Mouse (Mus musculus) forebrain, embryonic 10.5 days (tissue): Measurements from ENCODE around the gene Trpv2. TPM values are rescaled to one million over a fixed set of nuclear protein-coding genes. Genes with fewer than 3 reads are reported as not detected.

ENCODE experiments used
- DNase-seq: peaks from one replicate; pipeline ENCODE4 v3.0.0-alpha.2; 2017; ENCODE audit warnings: low spot score; ENCODE audit errors: extremely low spot score
- H3K27ac ChIP-seq: fragments of 300-500 bp; sonication (generic); 2 replicates; pipeline ENCODE4 v1.5.1; 2016; ENCODE audit warnings: mild to moderate bottlenecking
- H3K27me3 ChIP-seq: fragments of 300-500 bp; sonication (generic); 2 replicates; pipeline ENCODE4 v1.6.1; 2016; ENCODE audit warnings: mild to moderate bottlenecking; ENCODE audit not compliant: poor library complexity, severe bottlenecking
- H3K36me3 ChIP-seq: fragments of 300-500 bp; sonication (generic); replicated peaks from 2 replicates; pipeline ENCODE4 v1.6.1; 2016; ENCODE audit warnings: mild to moderate bottlenecking, moderate library complexity
- H3K4me1 ChIP-seq: fragments of 300-500 bp; sonication (generic); 2 replicates; pipeline ENCODE4 v1.6.1; 2016
- H3K4me3 ChIP-seq: fragments of 300-500 bp; sonication (generic); 2 replicates; pipeline ENCODE4 v1.5.1; 2016; ENCODE audit warnings: mild to moderate bottlenecking, moderate library complexity
- H3K9me3 ChIP-seq: fragments of 300-500 bp; sonication (generic); 2 replicates; pipeline ENCODE4 v1.6.1; 2016; ENCODE audit warnings: mild to moderate bottlenecking, moderate library complexity
- WGBS: fragments of 180-500 bp; shearing (Covaris S2); methylation state at CpG from one replicate; pipeline ENCODE4 v1.1.7; 2016; 5-methylcytosine and 5-hydroxymethylcytosine counted together
- polyA plus RNA-seq: library from polyadenylated mRNA; unstranded; fragments of >200 nt; fragmentation: Nextera tagmentation; extraction: Ambion mirVana; gene quantifications from 2 replicates; pipeline ENCODE4 v1.2.1, GENCODE M21; 2016

Trpv2 gene
- polyA plus RNA-seq, 1 experiment from 2014 or later: 2.5 TPM

DNA sequence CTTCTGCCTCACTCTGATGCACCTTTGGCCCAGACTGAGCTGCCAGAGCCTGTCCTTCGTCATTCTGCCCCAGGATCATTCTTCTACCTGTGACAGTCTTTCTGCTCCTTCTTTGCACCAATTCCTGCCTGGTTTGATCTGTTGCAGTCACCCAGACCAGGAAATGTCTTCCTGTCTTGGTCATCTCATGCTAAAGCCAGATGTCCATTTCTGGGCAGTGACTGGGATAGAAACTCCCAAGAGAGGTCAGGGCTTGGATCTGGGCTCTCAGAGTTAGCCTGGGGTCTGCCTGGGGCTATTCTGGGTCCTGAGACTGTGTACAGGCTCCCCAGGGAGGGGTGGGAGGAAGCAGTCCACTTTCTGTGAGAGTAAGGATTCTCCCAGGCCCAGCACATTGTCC lies 8.1 kb upstream of the Trpv2 start:
- Histone ChIP-seq H3K27ac (no peak overlapping the region), H3K4me1 (no peaks in the 10 kb centered on the region; the same call in 1 of the 2 replicates), H3K27me3 (peaks cover 6% of the 10 kb centered on the region), H3K4me3 (no peak overlapping the region), H3K36me3 (no peaks in the 10 kb centered on the region), H3K9me3 (no peaks in the 10 kb centered on the region)
- no peak for DNase-seq
- WGBS: 76% methylated on average over 1 of the region's 1 CpGs

DNA sequence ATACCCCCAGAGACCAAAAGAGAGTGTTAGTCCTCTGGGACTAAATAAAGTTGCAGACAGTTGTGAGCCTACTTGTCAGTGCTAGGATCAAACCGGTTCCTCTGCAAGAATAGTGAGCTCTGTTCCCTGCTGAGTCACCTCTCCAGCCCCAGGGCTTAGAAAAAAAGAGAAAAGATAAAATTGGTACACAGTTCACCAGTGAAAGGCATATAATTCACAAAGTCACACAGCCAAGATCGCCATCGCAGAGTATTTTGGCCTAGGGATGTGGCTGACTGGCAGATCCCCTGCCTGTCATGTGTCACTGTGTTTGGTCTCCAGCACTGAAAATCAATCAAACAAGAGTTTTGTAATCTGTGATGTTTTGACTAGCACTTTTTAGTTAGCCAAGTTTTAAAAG lies 6.0 kb upstream of the Trpv2 start:
- no peak overlapping the region for H3K4me3 ChIP-seq
- no peak for DNase-seq
- H3K4me1 ChIP-seq: no peaks in the 10 kb centered on the region; the same call in 1 of the 2 replicates
- H3K27ac ChIP-seq: no peak overlapping the region
- no peaks in the 10 kb centered on the region for H3K27me3 ChIP-seq
- no peaks in the 10 kb centered on the region for H3K9me3 ChIP-seq
- 79% methylated on average over 3 of the region's 3 CpGs for WGBS
- H3K36me3 ChIP-seq: no peaks in the 10 kb centered on the region

DNA sequence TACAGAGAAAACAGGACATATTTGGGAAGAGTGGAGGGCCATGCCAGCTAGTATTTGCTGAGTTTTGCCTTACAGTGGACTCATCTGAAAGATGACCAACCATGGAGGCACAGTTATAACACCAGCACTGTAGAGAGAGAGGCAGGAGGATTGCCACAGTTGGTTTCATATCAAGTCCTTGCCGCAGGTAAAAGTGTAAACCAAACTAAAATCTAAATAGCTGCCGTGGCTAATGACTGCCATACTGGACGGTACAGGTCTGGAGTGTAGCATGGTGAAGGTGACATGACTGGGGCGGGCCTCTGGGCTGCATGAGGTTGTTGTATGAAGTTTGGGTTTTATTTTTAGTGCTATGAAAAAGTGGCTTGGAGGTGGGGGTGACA lies 408 bp downstream of the Trpv2 start:
- Histone ChIP-seq H3K9me3 (no peaks in the 10 kb centered on the region), H3K4me3 (no peak overlapping the region), H3K27me3 (peaks cover 17% of the 10 kb centered on the region), H3K4me1 (peaks cover 18% of the 10 kb centered on the region), H3K36me3 (no peaks in the 10 kb centered on the region), H3K27ac (no peak overlapping the region)
- WGBS: 86% methylated on average over 4 of the region's 4 CpGs
- no peak for DNase-seq

DNA sequence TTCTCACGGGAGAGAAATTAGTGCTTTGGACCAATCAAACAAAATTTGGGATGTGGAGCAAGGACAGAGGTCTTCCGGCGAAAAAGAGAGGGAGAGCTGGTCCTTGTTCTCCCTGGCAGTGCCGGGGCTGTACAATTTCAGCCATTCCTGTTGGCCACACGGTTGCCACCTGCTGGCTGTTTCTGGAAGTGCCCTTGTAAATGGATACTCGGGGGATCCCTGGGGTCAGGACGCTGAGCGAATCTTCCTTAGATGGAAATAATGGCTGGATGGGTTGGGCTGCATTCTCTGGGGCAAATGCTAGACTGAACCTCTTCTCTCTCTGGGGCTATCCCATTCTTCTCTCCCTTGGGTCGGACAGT lies 992 bp downstream of the Trpv2 start:
- Histone ChIP-seq H3K4me3 (peak overlapping the region; percentile 58), H3K36me3 (no peaks in the 10 kb centered on the region), H3K4me1 (peaks cover 18% of the 10 kb centered on the region), H3K27ac (peak overlapping the region; percentile 48), H3K9me3 (no peaks in the 10 kb centered on the region), H3K27me3 (peaks cover 17% of the 10 kb centered on the region)
- DNase-seq: peak; percentile 86
- 5% methylated on average over 9 of the region's 9 CpGs for WGBS

DNA sequence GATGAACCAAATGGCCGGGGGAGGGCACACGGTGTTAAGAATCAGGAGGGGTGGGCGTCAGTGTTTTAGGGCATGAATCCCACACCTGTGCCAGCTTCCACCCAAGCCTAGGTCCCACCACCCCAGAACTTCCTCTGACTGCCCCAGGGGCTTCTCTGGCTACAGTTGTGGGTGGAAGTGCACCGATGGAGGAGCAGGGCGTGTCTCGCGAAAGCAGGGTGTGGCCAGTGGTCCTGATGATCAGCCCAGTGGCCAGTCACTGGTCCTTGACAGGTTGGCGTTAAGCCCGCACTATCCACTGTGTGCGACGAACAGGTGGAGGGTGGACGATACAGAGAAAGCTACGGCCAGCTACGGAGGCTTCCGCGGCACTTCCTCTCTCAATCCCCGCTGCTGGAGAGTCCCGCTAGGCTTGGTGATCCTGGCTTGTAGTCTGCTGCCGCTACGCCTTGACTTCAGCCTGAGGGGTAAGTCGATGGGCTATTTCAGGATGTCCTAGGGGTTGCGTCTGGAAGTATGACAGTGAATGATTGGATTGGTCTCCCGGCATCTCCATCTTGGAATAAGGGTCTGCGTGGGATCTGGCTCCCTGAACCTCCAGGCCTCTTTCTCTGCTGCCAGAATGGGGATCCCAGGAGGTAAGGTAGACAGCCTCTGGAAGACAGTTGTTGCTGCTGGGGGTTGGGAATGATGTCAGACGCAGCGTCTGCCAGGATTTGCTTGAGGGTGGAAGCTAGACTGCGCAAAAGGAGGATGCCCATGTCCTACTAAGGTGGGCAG lies 1.6 kb downstream of the Trpv2 start:
- DNase-seq: peak; percentile 36
- no peaks in the 10 kb centered on the region for H3K36me3 ChIP-seq
- peak overlapping the region; percentile 58 for H3K4me3 ChIP-seq
- H3K9me3 ChIP-seq: no peaks in the 10 kb centered on the region
- peak overlapping the region; percentile 48 for H3K27ac ChIP-seq
- H3K4me1 ChIP-seq: peaks cover 18% of the 10 kb centered on the region
- 5% methylated on average over 27 of the region's 27 CpGs for WGBS
- peaks cover 17% of the 10 kb centered on the region for H3K27me3 ChIP-seq

DNA sequence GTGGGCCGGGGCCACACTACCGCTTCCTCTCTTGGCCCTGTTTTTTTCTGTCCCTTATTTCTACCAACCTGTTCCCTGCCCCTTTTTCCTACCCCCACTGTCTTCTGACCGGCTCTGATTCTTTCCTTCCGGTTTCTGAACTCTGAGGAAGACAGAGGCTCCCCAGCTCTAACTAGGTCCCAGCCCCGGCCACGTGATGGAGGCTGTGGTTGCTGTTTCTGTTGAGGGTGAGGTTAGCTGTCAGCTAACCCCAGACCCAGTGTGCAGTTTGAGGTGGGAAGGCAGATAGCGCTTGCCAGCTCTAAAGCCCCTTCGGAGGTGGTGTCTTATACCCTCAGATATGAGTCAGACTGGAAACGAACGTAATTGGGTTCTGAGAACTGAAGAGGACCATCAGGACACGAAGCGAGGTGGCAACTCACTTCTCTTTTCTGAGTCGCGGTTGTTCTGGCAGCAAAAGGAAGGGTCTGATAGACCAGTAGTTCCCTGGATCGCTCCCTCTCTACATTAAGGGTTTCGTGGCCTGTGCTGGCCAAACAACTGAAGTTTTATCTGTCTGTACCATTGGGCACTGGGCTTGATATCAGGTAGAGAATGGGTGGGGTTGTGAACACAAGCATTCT lies 2.4 kb downstream of the Trpv2 start:
- DNase-seq: no peak
- WGBS: 63% methylated on average over 16 of the region's 16 CpGs
- H3K36me3 ChIP-seq: no peaks in the 10 kb centered on the region
- H3K9me3 ChIP-seq: no peaks in the 10 kb centered on the region
- H3K27ac ChIP-seq: no peak overlapping the region
- H3K4me3 ChIP-seq: peak overlapping the region; percentile 58; the same call in 1 of the 2 replicates
- H3K4me1 ChIP-seq: peaks cover 18% of the 10 kb centered on the region
- peaks cover 17% of the 10 kb centered on the region for H3K27me3 ChIP-seq

DNA sequence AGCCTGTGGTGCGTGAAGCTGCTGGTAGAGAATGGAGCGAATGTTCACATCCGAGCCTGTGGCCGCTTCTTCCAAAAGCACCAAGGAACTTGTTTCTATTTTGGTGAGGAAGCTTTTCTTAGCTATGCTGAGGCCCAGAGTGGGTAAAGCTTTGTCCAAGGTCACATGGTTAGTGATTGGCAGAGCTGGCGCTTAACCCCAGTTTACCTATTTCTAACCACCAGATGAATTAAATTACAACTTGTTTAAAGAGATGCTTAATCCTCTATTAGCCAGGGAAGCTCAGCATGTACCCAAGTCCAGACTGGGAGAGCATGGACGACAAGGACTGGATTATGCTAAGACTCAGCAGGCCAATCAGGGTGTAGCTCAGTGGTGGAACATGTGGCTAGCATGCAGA lies 8.7 kb downstream of the Trpv2 start:
- no peak for DNase-seq
- WGBS: 70% methylated on average over 6 of the region's 6 CpGs
- no peaks in the 10 kb centered on the region for H3K36me3 ChIP-seq
- H3K9me3 ChIP-seq: no peaks in the 10 kb centered on the region
- no peak overlapping the region for H3K4me3 ChIP-seq
- no peaks in the 10 kb centered on the region for H3K27me3 ChIP-seq
- peaks cover 6% of the 10 kb centered on the region; the same call in 1 of the 2 replicates for H3K4me1 ChIP-seq
- no peak overlapping the region for H3K27ac ChIP-seq

DNA sequence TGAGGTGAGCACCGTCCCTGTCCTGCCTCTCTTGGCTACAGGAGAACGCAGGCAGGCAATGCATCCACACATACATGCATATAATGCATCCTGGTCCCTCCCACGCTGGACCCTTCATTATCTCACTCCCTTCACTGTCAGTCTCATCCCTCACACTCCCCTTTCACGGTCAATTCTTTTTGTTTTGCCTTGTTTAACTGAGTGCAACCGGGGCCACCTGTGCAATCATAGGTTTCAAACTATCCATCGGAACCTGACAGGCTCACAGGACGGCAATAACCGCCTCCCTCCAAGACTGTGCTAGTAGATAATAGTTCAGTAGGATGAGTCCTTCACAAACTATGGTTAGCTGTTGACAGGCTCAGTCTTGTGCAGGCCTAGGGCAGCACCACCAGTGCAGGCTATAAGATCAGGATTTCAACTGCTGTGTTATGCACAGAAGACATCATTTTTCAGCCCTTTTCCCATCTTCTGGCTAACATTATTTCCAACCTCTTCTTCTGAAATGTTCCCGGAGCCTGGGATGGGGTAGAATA lies 10.5 kb downstream of the Trpv2 start:
- 86% methylated on average over 9 of the region's 9 CpGs for WGBS
- no peaks in the 10 kb centered on the region for H3K27me3 ChIP-seq
- no peak for DNase-seq

DNA sequence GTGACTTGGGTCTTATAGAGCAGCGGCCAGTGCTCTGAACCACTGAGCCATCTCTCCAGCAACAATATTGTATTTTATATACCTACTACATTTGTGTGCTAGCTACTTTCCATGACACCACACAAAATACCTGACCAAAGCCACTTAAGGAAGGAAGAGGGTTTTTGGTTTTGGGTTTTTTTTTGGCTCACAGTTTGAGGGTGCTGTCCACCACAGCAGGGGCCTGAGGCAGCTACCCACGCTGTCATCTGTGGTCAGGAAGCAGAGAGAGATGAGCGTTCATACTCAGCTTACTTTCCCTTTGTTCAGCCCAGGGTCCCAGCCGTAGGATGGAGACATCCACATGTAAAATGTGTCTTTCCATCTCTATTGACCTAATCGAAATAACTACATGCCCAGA lies 12.7 kb downstream of the Trpv2 start:
- Histone ChIP-seq H3K36me3 (no peaks in the 10 kb centered on the region), H3K9me3 (no peaks in the 10 kb centered on the region), H3K27me3 (no peaks in the 10 kb centered on the region), H3K4me1 (peaks cover 14% of the 10 kb centered on the region), H3K27ac (no peak overlapping the region), H3K4me3 (no peak overlapping the region)
- 89% methylated on average over 5 of the region's 5 CpGs for WGBS
- DNase-seq: no peak

More for the DNA sequence above, 10.5 kb downstream of the Trpv2 start:
- Histone ChIP-seq H3K4me1 (peaks cover 10% of the 10 kb centered on the region; the same call in 1 of the 2 replicates), H3K4me3 (no peak overlapping the region), H3K36me3 (no peaks in the 10 kb centered on the region), H3K27ac (no peak overlapping the region), H3K9me3 (no peaks in the 10 kb centered on the region)

DNA sequence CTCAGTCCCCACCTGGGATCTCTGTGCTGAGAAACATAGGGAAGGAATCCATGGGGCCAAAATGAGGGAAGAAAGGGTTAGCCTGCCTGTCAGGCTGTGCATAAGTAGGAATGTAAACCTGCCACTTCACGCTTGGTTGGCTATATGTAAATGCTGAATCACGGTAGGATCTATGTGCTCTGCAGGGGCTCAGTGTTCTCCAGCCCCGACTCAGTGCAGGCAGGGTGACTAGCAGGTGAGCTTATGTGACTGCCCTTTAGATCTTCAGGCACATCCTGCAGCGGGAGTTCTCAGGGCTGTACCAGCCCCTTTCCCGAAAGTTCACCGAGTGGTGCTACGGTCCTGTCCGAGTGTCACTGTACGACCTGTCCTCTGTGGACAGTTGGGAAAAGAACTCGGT lies 15.1 kb downstream of the Trpv2 start:
- Histone ChIP-seq H3K27me3 (no peaks in the 10 kb centered on the region), H3K27ac (no peak overlapping the region), H3K36me3 (no peaks in the 10 kb centered on the region), H3K4me3 (no peak overlapping the region), H3K9me3 (no peaks in the 10 kb centered on the region), H3K4me1 (peaks cover 9% of the 10 kb centered on the region)
- 81% methylated on average over 10 of the region's 10 CpGs for WGBS
- DNase-seq: no peak

DNA sequence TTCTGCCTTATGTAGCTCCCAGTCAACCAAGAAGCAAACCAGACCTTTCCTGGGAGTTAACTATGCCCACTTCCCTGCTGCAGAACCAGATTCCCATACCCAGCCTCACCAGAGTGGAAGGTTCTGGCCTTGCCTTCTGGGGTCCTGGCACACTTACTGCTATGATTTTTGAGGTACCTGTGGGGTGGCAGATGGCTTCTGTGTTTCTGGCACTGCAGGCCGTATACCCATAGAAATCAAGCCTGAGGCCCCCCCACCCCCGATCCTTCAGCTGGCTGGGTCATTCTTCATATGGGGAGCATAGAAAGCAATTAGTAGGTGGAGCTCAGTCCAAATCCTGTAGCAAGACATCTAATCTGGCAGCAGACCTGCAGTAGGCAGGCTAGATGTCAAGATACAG lies 16.7 kb downstream of the Trpv2 start:
- 97% methylated on average over 2 of the region's 2 CpGs for WGBS
- Histone ChIP-seq H3K4me3 (no peak overlapping the region), H3K27me3 (no peaks in the 10 kb centered on the region), H3K36me3 (no peaks in the 10 kb centered on the region), H3K27ac (no peak overlapping the region), H3K4me1 (peaks cover 9% of the 10 kb centered on the region), H3K9me3 (no peaks in the 10 kb centered on the region)
- DNase-seq: no peak

DNA sequence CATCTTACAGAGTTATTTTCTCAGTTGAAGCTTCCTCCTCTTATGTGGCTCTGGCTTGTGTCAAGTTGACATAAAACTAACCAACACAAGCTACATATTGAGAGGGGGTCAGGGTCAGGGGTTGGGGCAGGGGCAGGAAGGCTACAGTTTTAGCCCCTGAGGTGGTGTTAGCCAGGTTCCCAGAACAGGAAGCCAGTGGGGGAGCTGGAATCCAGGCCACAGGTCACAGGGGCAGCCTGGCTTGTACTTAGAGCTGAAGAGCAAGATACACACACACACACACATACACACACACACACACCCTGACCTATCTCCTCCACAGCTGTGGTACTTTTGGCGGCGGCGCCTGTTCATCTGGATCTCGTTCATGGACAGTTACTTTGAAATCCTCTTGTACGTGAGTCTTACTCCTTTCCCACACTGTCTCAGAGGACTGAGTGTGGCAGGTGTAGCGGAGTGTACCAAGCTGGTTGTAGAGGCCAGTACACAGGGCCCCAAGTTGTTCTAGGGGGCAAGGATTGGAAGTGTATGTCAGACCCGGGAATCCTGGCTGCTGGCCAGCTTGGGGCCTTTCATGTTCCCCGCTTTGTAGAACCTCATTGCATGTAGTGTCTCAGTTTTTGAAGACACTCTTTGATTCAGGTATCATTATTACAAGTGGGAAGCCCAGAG lies 17.8 kb downstream of the Trpv2 start:
- DNase-seq: no peak
- WGBS: 76% methylated on average over 8 of the region's 8 CpGs

DNA sequence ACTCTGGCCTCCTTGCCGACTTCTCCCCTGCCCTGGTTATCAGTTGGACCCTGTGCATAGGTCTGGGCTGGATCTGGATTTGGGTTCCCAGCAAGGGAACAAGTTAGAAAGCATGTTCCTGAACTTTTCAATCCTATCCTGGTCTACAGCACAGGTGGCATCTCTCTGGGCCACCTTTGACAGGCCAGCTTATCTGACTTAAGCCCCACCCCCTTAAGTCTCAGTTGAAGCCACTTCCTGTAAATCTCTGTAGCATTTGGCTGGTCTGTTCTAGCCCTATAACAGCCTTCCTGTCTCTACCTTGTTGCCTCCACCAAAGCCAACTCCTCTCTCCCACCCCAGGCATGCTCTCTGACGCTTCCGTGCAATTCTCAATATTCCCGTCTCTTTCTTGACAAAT lies 24.3 kb downstream of the Trpv2 start:
- no peaks in the 10 kb centered on the region for H3K27me3 ChIP-seq
- peaks cover 7% of the 10 kb centered on the region for H3K36me3 ChIP-seq
- H3K4me1 ChIP-seq: peaks cover 10% of the 10 kb centered on the region
- no peaks in the 10 kb centered on the region for H3K9me3 ChIP-seq
- no peak overlapping the region for H3K4me3 ChIP-seq
- WGBS: 93% methylated on average over 4 of the region's 4 CpGs
- DNase-seq: no peak
- H3K27ac ChIP-seq: peak overlapping the region; percentile 7; the same call in 1 of the 2 replicates

More for the DNA sequence above, 17.8 kb downstream of the Trpv2 start:
- Histone ChIP-seq H3K27ac (no peak overlapping the region), H3K4me1 (peaks cover 9% of the 10 kb centered on the region), H3K9me3 (no peaks in the 10 kb centered on the region), H3K4me3 (no peak overlapping the region), H3K36me3 (no peaks in the 10 kb centered on the region), H3K27me3 (no peaks in the 10 kb centered on the region)
